Mouse (Mus musculus) liver, adult 2 months (tissue): ENCODE results near the gene Ctnnb1. TPM values are rescaled to one million over a fixed set of nuclear protein-coding genes. Genes with fewer than 3 reads are reported as not detected.

Experiments
- DNase-seq: peaks from one replicate; pipeline ENCODE4 v3.0.0-alpha.2; 2011; ENCODE audit warnings: low read depth, low spot score; ENCODE audit errors: extremely low read depth
- H3K27ac ChIP-seq: fragments of 200-500 bp; replicated peaks from 2 replicates; pipeline ENCODE4 v1.5.1; 2012; ENCODE audit warnings: low read depth, mild to moderate bottlenecking, control low read depth, inconsistent platforms, low read length; ENCODE audit not compliant: insufficient read depth
- H3K27me3 ChIP-seq: fragments of 200-500 bp; 2 replicates; pipeline ENCODE4 v1.6.1; 2012; ENCODE audit warnings: mild to moderate bottlenecking, moderate library complexity, low read length, inconsistent platforms; ENCODE audit not compliant: control insufficient read depth, insufficient read depth
- H3K36me3 ChIP-seq: fragments of 200-500 bp; 2 replicates; pipeline ENCODE4 v1.6.1; 2012; ENCODE audit warnings: low read length, inconsistent platforms; ENCODE audit not compliant: control insufficient read depth, insufficient read depth
- H3K4me1 ChIP-seq: fragments of 200-500 bp; 2 replicates; pipeline ENCODE4 v1.6.1; 2011; ENCODE audit warnings: low read length; ENCODE audit not compliant: control insufficient read depth, insufficient read depth
- H3K4me3 ChIP-seq: fragments of 200-500 bp; 2 replicates; pipeline ENCODE4 v1.5.1; 2011; ENCODE audit warnings: low read depth, mild to moderate bottlenecking, control low read depth, low read length, moderate library complexity; ENCODE audit not compliant: insufficient read depth
- H3K79me2 ChIP-seq: fragments of 200-500 bp; 2 replicates; pipeline ENCODE4 v1.6.1; 2012; ENCODE audit warnings: inconsistent platforms, mild to moderate bottlenecking, low read length, moderate library complexity; ENCODE audit not compliant: control insufficient read depth, insufficient read depth
- H3K9ac ChIP-seq: fragments of 200-500 bp; 2 replicates; pipeline ENCODE4 v1.6.1; 2012; ENCODE audit warnings: low read depth, mild to moderate bottlenecking, control low read depth, inconsistent platforms, low read length
- CTCF ChIP-seq: fragments of 200-500 bp; IDR thresholded peaks from 2 replicates; pipeline ENCODE4 v1.5.1; 2011; ENCODE audit warnings: low read depth, low read length, control low read depth
- POLR2A ChIP-seq: fragments of 200-500 bp; IDR thresholded peaks from 2 replicates; pipeline ENCODE4 v1.6.1; 2011; ENCODE audit warnings: low read length, control low read depth; ENCODE audit not compliant: insufficient read depth; ENCODE audit errors: extremely low read depth
- WGBS: fragments of 180-500 bp; shearing (Covaris S2); methylation state at CpG from one replicate; pipeline ENCODE4 v1.1.7; 2018; 5-methylcytosine and 5-hydroxymethylcytosine counted together
- polyA plus RNA-seq: library from polyadenylated mRNA; depleted of rRNA; stranded (reverse); fragments of >200 nt; gene quantifications from 2 replicates; pipeline ENCODE4 v1.2.3, GENCODE M21; 2012
- total RNA-seq: library from RNA; depleted of rRNA; stranded (reverse); fragments of >200 nt; gene quantifications from 2 replicates; pipeline ENCODE4 v1.2.3, GENCODE M21; 2014

The Ctnnb1 gene
- total and polyA plus RNA-seq, 2 experiments, result 34.3 to 319 TPM

- under 1% methylated on average over 56 of the region's 57 CpGs for WGBS
- Histone ChIP-seq H3K27ac (peak overlapping the region; percentile 80), H3K4me1 (peaks cover 31% of the 10 kb centered on the region), H3K79me2 (peaks cover 50% of the 10 kb centered on the region), H3K36me3 (no peaks in the 10 kb centered on the region), H3K9ac (peak overlapping the region; percentile 100), H3K27me3 (no peaks in the 10 kb centered on the region), H3K4me3 (peak overlapping the region; percentile 91)
- TF ChIP-seq CTCF, result no peak
- no peak for TF ChIP-seq POLR2A
- DNase-seq, result no peak
Observed at GRCm38 (mm10) chr9:120933886-120934758, 5.1 kb downstream of the Ctnnb1 start.

GRCm38 (mm10) chr9:120934821-120935633 lies 6.0 kb downstream of the Ctnnb1 start:
- H3K36me3 ChIP-seq, result no peaks in the 10 kb centered on the region
- no peaks in the 10 kb centered on the region for H3K27me3 ChIP-seq
- peak overlapping the region; percentile 80 for H3K27ac ChIP-seq
- peaks cover 35% of the 10 kb centered on the region for H3K4me1 ChIP-seq
- H3K9ac ChIP-seq, result peak overlapping the region; percentile 100
- peak; percentile 81 for DNase-seq
- H3K79me2 ChIP-seq, result peaks cover 59% of the 10 kb centered on the region
- TF ChIP-seq POLR2A, result no peak
- no peak for TF ChIP-seq CTCF
- peak overlapping the region; percentile 91 for H3K4me3 ChIP-seq
- 1% methylated on average over 14 of the region's 14 CpGs for WGBS

DNA sequence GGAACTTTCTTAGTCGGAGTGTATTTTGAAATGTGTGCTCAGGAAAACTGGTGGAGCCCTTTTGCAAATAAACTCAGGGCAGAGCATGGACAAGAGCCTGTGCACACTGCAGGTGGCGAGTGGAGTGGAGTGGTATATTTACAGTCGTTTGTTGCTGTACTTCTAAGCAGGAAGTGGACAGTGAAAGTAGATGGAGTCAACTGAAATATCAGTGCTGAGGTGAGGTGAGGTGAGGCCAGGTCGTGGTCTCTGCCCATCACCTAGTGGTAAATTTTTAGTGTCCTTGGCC lies 6.6 kb downstream of the Ctnnb1 start:
- no peaks in the 10 kb centered on the region for H3K27me3 ChIP-seq
- peak overlapping the region; percentile 80; the same call in 1 of the 2 replicates for H3K27ac ChIP-seq
- no peak overlapping the region; the same call in none of the 2 replicates for H3K4me3 ChIP-seq
- peak overlapping the region; percentile 30; the same call in 1 of the 2 replicates for H3K9ac ChIP-seq
- peaks cover 64% of the 10 kb centered on the region for H3K79me2 ChIP-seq
- H3K36me3 ChIP-seq, result no peaks in the 10 kb centered on the region
- under 1% methylated on average over 4 of the region's 4 CpGs for WGBS
- peak; percentile 50 for DNase-seq
- TF ChIP-seq CTCF (no peak), POLR2A (no peak)
- H3K4me1 ChIP-seq, result peaks cover 36% of the 10 kb centered on the region

DNA sequence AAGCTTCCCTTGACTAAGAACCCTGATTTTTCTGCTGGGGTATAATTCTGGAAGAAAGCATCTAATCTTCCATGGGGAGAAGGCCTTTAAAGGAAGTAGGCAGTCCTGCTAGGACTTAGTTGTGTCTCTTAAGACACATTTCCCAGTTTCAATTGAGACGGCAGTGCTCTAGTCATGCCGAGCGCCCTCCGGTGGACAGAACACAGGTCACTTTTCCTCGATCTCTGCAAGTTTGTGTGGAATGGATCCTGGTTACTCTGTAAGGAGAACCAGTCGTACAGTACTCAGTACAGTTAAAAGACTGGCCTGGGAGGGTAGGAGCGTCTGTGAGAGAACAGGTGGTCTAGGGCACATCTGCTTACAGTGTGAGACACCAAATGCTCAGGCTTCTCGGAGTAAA lies 7.3 kb downstream of the Ctnnb1 start:
- WGBS, result 15% methylated on average over 8 of the region's 8 CpGs
- no peaks in the 10 kb centered on the region for H3K36me3 ChIP-seq
- peaks cover 72% of the 10 kb centered on the region for H3K79me2 ChIP-seq
- peak; percentile 44 for DNase-seq
- peak; percentile 78 for TF ChIP-seq CTCF
- TF ChIP-seq POLR2A, result no peak
- no peak overlapping the region for H3K27ac ChIP-seq
- H3K27me3 ChIP-seq, result no peaks in the 10 kb centered on the region
- H3K4me1 ChIP-seq, result peaks cover 43% of the 10 kb centered on the region
- peak overlapping the region; percentile 37; the same call in 1 of the 2 replicates for H3K9ac ChIP-seq
- peak overlapping the region; percentile 7 for H3K4me3 ChIP-seq

- Histone ChIP-seq H3K27me3 (no peaks in the 10 kb centered on the region), H3K79me2 (peaks cover 80% of the 10 kb centered on the region), H3K36me3 (no peaks in the 10 kb centered on the region), H3K27ac (no peak overlapping the region), H3K9ac (no peak overlapping the region), H3K4me1 (peaks cover 47% of the 10 kb centered on the region), H3K4me3 (no peak overlapping the region)
- TF ChIP-seq CTCF, result no peak
- no peak for TF ChIP-seq POLR2A
- DNase-seq, result no peak
- 84% methylated on average over 3 of the region's 3 CpGs for WGBS
Observed at GRCm38 (mm10) chr9:120940858-120941257, 11.8 kb downstream of the Ctnnb1 start.

DNA sequence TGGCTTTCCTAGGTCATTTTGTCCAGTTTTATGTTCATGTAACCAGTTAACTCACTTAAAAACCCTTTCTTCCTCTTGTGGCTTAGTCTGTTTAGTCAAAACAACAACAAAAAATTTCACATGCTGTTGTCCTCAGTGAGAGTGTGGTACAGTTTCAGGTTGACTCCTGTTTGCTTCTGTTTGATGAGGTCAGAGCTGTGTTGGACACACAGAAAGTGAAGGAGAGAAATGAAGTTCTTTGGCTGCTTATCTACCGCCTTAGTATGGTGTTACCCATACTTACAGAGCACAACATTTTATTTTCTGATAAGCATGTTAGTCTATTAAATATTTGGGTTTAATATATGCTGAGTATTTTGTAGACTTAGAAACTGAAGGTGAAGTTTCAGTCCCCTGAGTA lies 14.7 kb downstream of the Ctnnb1 start:
- WGBS, result 57% methylated on average over 1 of the region's 1 CpGs
- no peak overlapping the region for H3K9ac ChIP-seq

More for the DNA sequence above, 14.7 kb downstream of the Ctnnb1 start:
- Histone ChIP-seq H3K4me1 (peaks cover 36% of the 10 kb centered on the region), H3K36me3 (no peaks in the 10 kb centered on the region), H3K27ac (no peak overlapping the region), H3K79me2 (peaks cover 74% of the 10 kb centered on the region), H3K4me3 (no peak overlapping the region), H3K27me3 (no peaks in the 10 kb centered on the region)
- TF ChIP-seq CTCF (no peak), POLR2A (no peak)
- no peak for DNase-seq
